Mouse (Mus musculus): ENCODE measurements at regions not wholly inside any gene's neighbourhood (a gene's known extent, or its start where the extent isn't known, plus 50 kb on each side); places are given as distances from the start of the nearest gene placed in this dataset.

DNA sequence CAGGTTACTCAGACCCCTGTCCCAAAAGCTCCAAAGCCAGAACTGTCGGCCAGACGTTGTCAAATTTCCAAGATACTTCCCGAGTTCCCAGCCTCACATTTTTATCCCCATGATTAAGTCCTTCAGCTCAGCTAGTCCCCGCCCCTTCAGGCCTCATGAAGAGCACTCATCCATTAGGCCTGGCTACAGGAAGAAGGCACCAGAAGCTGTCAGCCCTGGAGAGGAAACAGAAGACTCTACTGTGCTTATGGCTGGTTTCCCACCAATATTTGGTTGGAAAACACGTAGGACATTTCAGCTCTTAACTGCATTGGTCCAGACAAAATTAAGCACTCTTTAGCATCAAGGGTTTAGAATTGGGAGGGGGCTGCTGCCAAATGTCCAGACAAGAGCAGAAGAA lies 195.8 kb upstream of the Pkdcc start:
- DNase-seq (ENCODE audit: low spot score) (no peak), ATAC-seq (no peak)
- no peak overlapping the region for H3K9ac ChIP-seq (replicated peaks; ENCODE audit: low read length)
- H3K9me3 ChIP-seq (ENCODE audit: low read length), result no peaks in the 10 kb centered on the region
- H3K36me3 ChIP-seq (ENCODE audit: insufficient read depth, low read length), result no peaks in the 10 kb centered on the region
- no peak overlapping the region for H3K27ac ChIP-seq
- no peak overlapping the region for H3K4me2 ChIP-seq (ENCODE audit: low read depth, low read length)
- H3K4me1 ChIP-seq (ENCODE audit: insufficient read depth, low read length), result peaks cover 11% of the 10 kb centered on the region; the same call in 1 of the 2 replicates
- no peak for TF ChIP-seq CTCF (IDR thresholded peaks at IDR 0.05; ENCODE audit: low read depth)
- no peaks in the 10 kb centered on the region for H3K27me3 ChIP-seq (ENCODE audit: insufficient read depth, low read length)
- 70% methylated on average over 5 of the region's 5 CpGs for WGBS
- no peak overlapping the region for H3K4me3 ChIP-seq (ENCODE audit: low read length)

DNA sequence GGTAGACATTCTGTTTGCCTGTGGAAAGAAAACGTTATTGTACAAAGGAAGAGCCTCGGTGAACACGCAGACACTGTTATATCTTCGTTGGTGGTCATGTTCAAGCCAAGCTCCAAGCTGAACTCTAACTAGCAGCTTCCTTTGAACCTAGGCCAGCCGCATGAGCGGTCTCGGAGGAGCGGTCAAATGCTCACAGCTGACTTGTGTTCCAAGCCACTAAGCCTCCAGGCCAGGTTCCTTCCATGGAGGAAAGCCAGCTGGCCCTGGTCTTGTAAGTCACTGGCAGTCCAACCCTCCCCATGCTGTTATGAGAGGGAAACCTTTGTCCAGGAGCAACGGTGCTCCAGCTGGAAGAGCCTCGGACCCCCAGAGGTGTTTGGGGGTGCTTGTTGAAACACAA lies 194.5 kb upstream of the Pkdcc start:
- TF ChIP-seq CTCF (IDR thresholded peaks at IDR 0.05; ENCODE audit: low read depth), result no peak
- Histone ChIP-seq H3K4me2 (ENCODE audit: low read depth, low read length) (peak overlapping the region; percentile 3; the same call in 1 of the 2 replicates), H3K27me3 (ENCODE audit: insufficient read depth, low read length) (no peaks in the 10 kb centered on the region), H3K36me3 (ENCODE audit: insufficient read depth, low read length) (no peaks in the 10 kb centered on the region), H3K4me3 (ENCODE audit: low read length) (no peak overlapping the region), H3K4me1 (ENCODE audit: insufficient read depth, low read length) (peaks cover 11% of the 10 kb centered on the region; the same call in 1 of the 2 replicates), H3K9ac (replicated peaks; ENCODE audit: low read length) (0 out of 2 replicates have a peak overlapping the region, but pooled peaks have one; percentile 5), H3K9me3 (ENCODE audit: low read length) (no peaks in the 10 kb centered on the region), H3K27ac (peak overlapping the region; percentile 45; the same call in 1 of the 2 replicates)
- DNase-seq (ENCODE audit: low spot score) (peak; percentile 86), ATAC-seq (peak; percentile 79)
- WGBS, result 47% methylated on average over 10 of the region's 10 CpGs

DNA sequence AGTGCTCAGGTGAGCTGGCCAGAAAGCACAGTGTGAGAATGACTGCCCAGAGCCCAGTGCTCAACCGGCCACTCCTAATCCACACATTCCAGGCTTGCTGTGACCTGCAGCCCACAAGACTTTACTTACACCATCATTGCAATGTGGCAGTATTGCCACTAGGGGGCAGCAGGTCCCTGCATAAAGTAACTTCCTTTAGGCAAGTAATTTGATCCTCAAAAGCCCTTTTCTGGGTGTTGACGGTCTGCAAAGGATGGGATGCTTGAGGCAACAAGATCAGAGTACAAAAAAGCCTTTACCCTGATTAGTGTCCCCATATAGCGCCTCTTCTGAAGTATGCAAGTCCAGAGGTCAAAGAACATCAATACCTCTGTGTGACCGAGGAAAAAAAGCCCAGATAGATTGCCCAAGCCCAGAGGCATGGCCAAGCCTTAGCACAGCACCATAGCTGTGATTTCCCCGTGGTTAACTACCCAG lies 189.7 kb upstream of the Pkdcc start:
- H3K9ac ChIP-seq (replicated peaks; ENCODE audit: low read length), result no peak overlapping the region
- H3K9me3 ChIP-seq (ENCODE audit: low read length), result no peaks in the 10 kb centered on the region
- H3K4me2 ChIP-seq (ENCODE audit: low read depth, low read length), result no peak overlapping the region
- peak; percentile 97 for TF ChIP-seq CTCF (IDR thresholded peaks at IDR 0.05; ENCODE audit: low read depth)
- WGBS, result 18% methylated on average over 5 of the region's 5 CpGs
- no peak overlapping the region for H3K4me3 ChIP-seq (ENCODE audit: low read length)
- H3K4me1 ChIP-seq (ENCODE audit: insufficient read depth, low read length), result peaks cover 5% of the 10 kb centered on the region; the same call in 1 of the 2 replicates
- no peak overlapping the region for H3K27ac ChIP-seq
- ATAC-seq (peak; percentile 61), DNase-seq (ENCODE audit: low spot score) (peak; percentile 94)
- no peaks in the 10 kb centered on the region for H3K36me3 ChIP-seq (ENCODE audit: insufficient read depth, low read length)
- H3K27me3 ChIP-seq (ENCODE audit: insufficient read depth, low read length), result no peaks in the 10 kb centered on the region

- no peaks in the 10 kb centered on the region; the same call in 1 of the 2 replicates for H3K4me1 ChIP-seq (ENCODE audit: insufficient read depth, low read length)
- H3K27me3 ChIP-seq (ENCODE audit: insufficient read depth, low read length), result no peaks in the 10 kb centered on the region
- TF ChIP-seq CTCF (IDR thresholded peaks at IDR 0.05; ENCODE audit: low read depth), result no peak
- ATAC-seq (no peak), DNase-seq (ENCODE audit: low spot score) (no peak)
- H3K27ac ChIP-seq, result no peak overlapping the region
- no peak overlapping the region for H3K9ac ChIP-seq (replicated peaks; ENCODE audit: low read length)
- H3K4me3 ChIP-seq (ENCODE audit: low read length), result no peak overlapping the region
- H3K36me3 ChIP-seq (ENCODE audit: insufficient read depth, low read length), result no peaks in the 10 kb centered on the region
- WGBS, result 45% methylated on average over 6 of the region's 6 CpGs
- no peak overlapping the region for H3K4me2 ChIP-seq (ENCODE audit: low read depth, low read length)
- H3K9me3 ChIP-seq (ENCODE audit: low read length), result no peaks in the 10 kb centered on the region
Measured at GRCm38 (mm10) chr17:83034914-83035573, 180.0 kb upstream of the Pkdcc start.

- H3K9me3 ChIP-seq (ENCODE audit: low read length), result no peaks in the 10 kb centered on the region
- DNase-seq (ENCODE audit: low spot score) (no peak), ATAC-seq (no peak)
- H3K4me2 ChIP-seq (ENCODE audit: low read depth, low read length), result no peak overlapping the region
- no peak overlapping the region for H3K9ac ChIP-seq (replicated peaks; ENCODE audit: low read length)
- no peak overlapping the region for H3K4me3 ChIP-seq (ENCODE audit: low read length)
- no peak for TF ChIP-seq CTCF (IDR thresholded peaks at IDR 0.05; ENCODE audit: low read depth)
- 75% methylated on average over 5 of the region's 5 CpGs for WGBS
- no peaks in the 10 kb centered on the region; the same call in 1 of the 2 replicates for H3K4me1 ChIP-seq (ENCODE audit: insufficient read depth, low read length)
- no peaks in the 10 kb centered on the region for H3K27me3 ChIP-seq (ENCODE audit: insufficient read depth, low read length)
- H3K27ac ChIP-seq, result no peak overlapping the region
- H3K36me3 ChIP-seq (ENCODE audit: insufficient read depth, low read length), result no peaks in the 10 kb centered on the region
Measured at GRCm38 (mm10) chr17:83035574-83035918, 179.5 kb upstream of the Pkdcc start.

- H3K4me1 ChIP-seq (ENCODE audit: insufficient read depth, low read length), result no peaks in the 10 kb centered on the region; the same call in 1 of the 2 replicates
- H3K4me2 ChIP-seq (ENCODE audit: low read depth, low read length), result no peak overlapping the region
- no peaks in the 10 kb centered on the region for H3K36me3 ChIP-seq (ENCODE audit: insufficient read depth, low read length)
- DNase-seq (ENCODE audit: low spot score), result no peak
- WGBS, result 93% methylated on average over 3 of the region's 3 CpGs
- no peak for ATAC-seq
- no peaks in the 10 kb centered on the region for H3K9me3 ChIP-seq (ENCODE audit: low read length)
- H3K27ac ChIP-seq, result no peak overlapping the region
- no peaks in the 10 kb centered on the region for H3K27me3 ChIP-seq (ENCODE audit: insufficient read depth, low read length)
- no peak overlapping the region for H3K9ac ChIP-seq (replicated peaks; ENCODE audit: low read length)
- no peak overlapping the region for H3K4me3 ChIP-seq (ENCODE audit: low read length)
- no peak for TF ChIP-seq CTCF (IDR thresholded peaks at IDR 0.05; ENCODE audit: low read depth)
Measured at GRCm38 (mm10) chr17:83039563-83039962, 175.5 kb upstream of the Pkdcc start.

DNA sequence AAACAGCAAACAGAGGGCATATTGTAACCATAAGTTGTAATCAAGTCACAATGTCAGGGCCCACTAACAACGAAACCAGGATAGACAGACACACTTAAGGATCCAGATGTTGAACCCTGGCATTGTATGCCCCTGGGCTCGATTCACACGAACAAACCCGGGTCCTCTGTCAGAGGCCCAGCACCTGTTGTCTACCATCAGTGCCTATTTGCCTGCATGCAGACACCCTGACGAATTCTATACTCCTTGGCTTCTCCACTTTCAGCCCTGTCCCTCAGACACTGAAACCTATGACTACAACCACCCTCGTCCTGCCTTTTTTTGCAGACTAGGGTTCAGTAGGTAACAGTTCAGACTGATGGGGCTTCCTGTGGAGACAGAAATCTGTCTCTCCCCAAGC lies 170.6 kb upstream of the Pkdcc start:
- WGBS, result 83% methylated on average over 6 of the region's 6 CpGs
- ATAC-seq (no peak), DNase-seq (ENCODE audit: low spot score) (no peak)
- no peak overlapping the region for H3K27ac ChIP-seq
- H3K4me2 ChIP-seq (ENCODE audit: low read depth, low read length), result no peak overlapping the region
- H3K27me3 ChIP-seq (ENCODE audit: insufficient read depth, low read length), result no peaks in the 10 kb centered on the region
- no peak for TF ChIP-seq CTCF (IDR thresholded peaks at IDR 0.05; ENCODE audit: low read depth)
- no peak overlapping the region for H3K4me3 ChIP-seq (ENCODE audit: low read length)
- no peaks in the 10 kb centered on the region for H3K36me3 ChIP-seq (ENCODE audit: insufficient read depth, low read length)
- H3K9ac ChIP-seq (replicated peaks; ENCODE audit: low read length), result no peak overlapping the region
- H3K4me1 ChIP-seq (ENCODE audit: insufficient read depth, low read length), result no peaks in the 10 kb centered on the region
- no peaks in the 10 kb centered on the region for H3K9me3 ChIP-seq (ENCODE audit: low read length)

Data from hindbrain, postnatal 0 days (tissue).